Mouse (Mus musculus): ENCODE measurements around the gene Car11.

DNA sequence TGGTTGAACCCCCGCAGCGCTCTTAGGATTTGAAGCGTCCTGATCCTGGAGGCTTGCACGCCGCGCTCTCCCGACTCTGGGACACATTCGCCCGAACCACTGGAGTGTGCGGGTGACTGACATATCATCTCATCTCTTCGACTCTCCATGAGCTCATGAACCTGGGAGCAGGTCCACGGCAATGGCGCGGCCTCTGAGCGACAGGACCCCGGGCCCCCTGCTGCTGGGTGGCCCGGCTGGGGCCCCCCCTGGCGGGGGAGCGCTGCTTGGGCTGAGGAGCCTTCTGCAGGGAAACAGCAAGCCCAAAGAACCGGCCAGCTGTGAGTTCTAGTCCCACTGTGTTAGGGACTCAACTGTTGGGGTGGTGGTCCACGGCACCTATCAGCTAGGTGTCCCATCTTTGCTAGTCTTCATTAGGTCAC lies 5.8 kb downstream of the Car11 start:
- TF ChIP-seq POLR2A (IDR thresholded peaks at IDR 0.05; ENCODE audit: insufficient read depth, low read depth, low read length) (0 out of 2 replicates have a peak, but pooled peaks have one; percentile 3), CTCF (IDR thresholded peaks at IDR 0.05; ENCODE audit: insufficient read depth, low read depth, low read length) (no peak)
